23 mouse cellular contexts compared by ENCODE assay signal in the genomic region with DNA sequence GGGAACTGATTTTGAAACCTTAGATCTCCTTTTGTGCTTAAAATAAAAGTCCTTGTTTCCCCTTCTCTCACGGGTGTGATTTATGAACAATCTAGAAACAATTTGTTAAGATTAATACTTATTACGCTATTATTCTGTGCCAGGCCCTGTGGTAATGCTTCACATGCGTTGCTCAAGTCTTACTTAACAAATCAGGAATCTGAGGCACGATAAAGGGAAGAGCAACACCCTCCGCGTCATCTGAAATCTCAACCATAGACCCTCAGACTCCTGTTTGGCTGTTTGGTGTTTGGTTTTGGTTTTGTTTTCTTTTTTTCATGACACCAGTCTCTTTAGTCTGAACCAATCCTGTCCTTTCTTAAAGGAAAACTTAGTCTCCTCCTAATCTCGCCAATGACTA. TPM values are rescaled to one million over a fixed set of nuclear protein-coding genes. Genes with fewer than 3 reads are reported as not detected.
DNase-seq lines count a peak whose midpoint lies in the region; ATAC-seq lines count a peak whose summit lies in the region.
"Had no signal": no experiment of that assay in that cellular context is flagged by ENCODE, and none has a peak within 500 bp of the region (broad histone marks: within the 10 kb centered on the region; RNA-seq: fewer than 3 reads in every experiment).

No protein-coding gene starts in this region.

- DNase-seq in adrenal gland, postnatal 10 days, result peak; percentile 10
- no peak for DNase-seq in adrenal gland, postnatal 36 days
- peak; percentile 14 for DNase-seq in adipocyte (ENCODE audit: low spot score)
- no peak for DNase-seq in T-cell, adult 2 months (ENCODE audit: low spot score)
- DNase-seq in retina, postnatal 1 day, result no peak
- DNase-seq in cerebellum, postnatal 14 days, result no peak
- DNase-seq: adrenal gland, adult 8-10 months; cerebellum, adult 18-20 months; cerebellum, adult 9-10 months; cerebellum, postnatal 25 days; embryo, embryonic 11 days; gastrocnemius, postnatal 25 days; heart, postnatal 10 days; heart, postnatal 36 days had no signal

- ATAC-seq in common myeloid progenitor, adult 5-6 weeks (replicated peaks; ENCODE audit: low read depth, poor library complexity, severe bottlenecking), result 0 out of 2 replicates have a peak, but pooled peaks have one; percentile 8
- peak; percentile 45; the same call in 1 of the 2 replicates for ATAC-seq in megakaryocyte progenitor cell, adult 5-6 weeks (replicated peaks; ENCODE audit: poor library complexity)
- ATAC-seq: forebrain, embryonic 15.5 days; hindbrain, postnatal 0 days; inflammation-experienced regulatory T-cells, adult 6 months; intestine, embryonic 16.5 days; Patski had no signal

RNA-seq across cellular contexts. Expression of a gene that starts 2.1 kb away (rescaled TPM):
- total RNA-seq in adrenal gland, postnatal 10 days (2021), result 10 to 100 TPM; 10.2 to 16.0 TPM
- total RNA-seq in adrenal gland, postnatal 36 days (2021), result 1 to 10 TPM; 6.0 to 7.1 TPM
- total RNA-seq in common myeloid progenitor, adult 5-6 weeks (2017), result 0.78 and 1.4 TPM in 2 replicates
- 0.59 and 1.5 TPM in 2 replicates for total RNA-seq in megakaryocyte progenitor cell, adult 5-6 weeks (2015)
- 1.2 and 1.8 TPM in 2 replicates for total RNA-seq in megakaryocyte progenitor cell, adult 5-6 weeks (2017)
- total RNA-seq: CH12.LX, G1E had no signal

Comparison
In these comparisons a context has a peak if more than half of its experiments do, and no peak if none do; other contexts are left out.
1. DNase-seq: peak in adrenal gland, postnatal 10 days (single experiment) and adipocyte (single experiment); none in adrenal gland, postnatal 36 days (0 of 2), T-cell, adult 2 months (single experiment), retina, postnatal 1 day (single experiment) and cerebellum, postnatal 14 days (0 of 2).